Mouse (Mus musculus): ENCODE measurements around the gene Ndufb2.

DNA sequence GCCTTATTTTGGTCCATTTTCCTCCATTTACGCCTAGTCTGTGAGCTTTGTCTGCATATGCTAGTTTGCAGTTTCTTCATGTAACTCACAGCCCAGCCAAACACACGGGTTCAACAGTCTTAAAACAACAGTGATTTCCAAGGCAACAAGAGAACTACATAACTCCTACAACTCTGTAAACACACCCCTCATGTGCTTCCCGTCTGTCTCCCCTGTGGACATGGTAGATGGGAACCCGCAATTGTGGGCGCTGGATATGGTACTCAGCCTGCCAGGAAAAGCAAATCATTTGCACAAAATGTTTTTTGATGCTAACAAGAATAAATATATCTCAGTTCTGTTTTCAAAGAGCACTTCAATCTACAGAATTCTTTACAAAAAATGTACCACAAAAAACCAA lies 12.2 kb downstream of the Ndufb2 start:
- TF ChIP-seq NANOG (IDR thresholded peaks at IDR 0.05; ENCODE audit: borderline replicate concordance, low read length), result no peak
- no peak for TF ChIP-seq CTCF (conservative IDR thresholded peaks at IDR 0.05; ENCODE audit: low read length)

All from E14TG2a.4 (cell line).